Mouse (Mus musculus): ENCODE data around the gene Il6st.
A peak's percentile ranks its signal among the peaks of the same experiment; 100 is the strongest.

The Il6st gene

GRCm38 (mm10) chr13:112482525-112482924, 18.7 kb downstream of the Il6st start:
- no peak for ATAC-seq (ENCODE audit: low TSS enrichment)

GRCm38 (mm10) chr13:112483015-112483414, 19.1 kb downstream of the Il6st start:
- ATAC-seq (ENCODE audit: low TSS enrichment) = no peak

DNA sequence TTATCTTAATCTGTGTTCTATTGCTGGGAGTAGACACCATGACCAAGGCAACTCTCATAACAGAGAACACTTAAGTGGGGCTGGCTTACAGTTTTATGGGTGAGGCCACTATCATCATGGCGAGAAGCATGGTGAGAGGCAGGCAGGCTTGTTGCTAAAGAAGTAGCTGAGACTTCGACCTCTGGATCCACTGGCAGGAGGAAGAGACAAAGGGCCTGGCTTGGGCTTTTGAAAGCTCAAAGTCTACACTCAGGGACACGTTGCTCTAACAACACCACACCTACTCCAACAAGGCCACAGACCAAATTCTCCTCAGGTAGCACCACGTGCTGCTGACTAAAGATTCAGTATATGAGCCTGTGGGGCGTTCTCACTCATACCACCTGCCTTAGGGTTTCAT, 22.4 kb downstream of the Il6st start:
- no peak for ATAC-seq (ENCODE audit: low TSS enrichment)

DNA sequence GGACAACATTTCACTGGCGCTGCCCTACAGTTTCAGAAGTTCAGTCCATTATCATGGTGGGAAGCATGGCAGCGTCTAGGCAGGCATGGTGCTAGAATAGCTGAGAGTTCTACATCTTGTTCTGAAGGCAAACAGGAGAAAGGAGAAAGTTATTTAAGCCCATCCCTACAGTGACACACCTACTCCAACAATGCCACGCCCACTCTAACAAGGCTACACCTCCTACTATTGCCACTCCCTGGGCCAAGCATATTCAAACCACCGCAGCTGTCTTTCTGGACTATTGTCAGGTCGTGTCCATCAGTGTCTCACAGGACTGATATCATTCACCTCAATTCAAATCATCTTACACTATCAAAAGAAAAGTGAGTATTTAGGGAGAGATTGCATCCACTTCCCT, 22.8 kb downstream of the Il6st start:
- no peak for ATAC-seq (ENCODE audit: low TSS enrichment)

DNA sequence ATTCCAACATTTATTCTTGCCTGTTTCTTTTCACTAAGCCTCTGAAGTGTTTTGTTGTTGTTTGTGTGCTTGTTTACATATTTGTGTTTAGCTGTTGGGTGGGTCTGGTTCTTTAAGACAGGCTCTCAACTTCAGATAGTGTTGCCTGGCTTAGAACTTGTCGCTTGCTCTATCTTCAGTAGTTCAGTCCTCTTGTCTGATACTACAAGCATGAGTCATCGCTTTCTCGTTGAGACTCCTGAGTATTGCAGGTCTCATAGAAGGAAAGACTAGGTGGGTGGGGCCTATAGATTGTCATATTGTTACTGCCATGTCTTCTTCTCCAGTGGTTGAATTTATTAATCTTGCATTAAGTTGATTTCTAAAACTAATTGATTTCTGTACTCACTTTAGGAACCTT, 26.2 kb downstream of the Il6st start:
- no peak for ATAC-seq (ENCODE audit: low TSS enrichment)

GRCm38 (mm10) chr13:112491636-112492284, 27.9 kb downstream of the Il6st start:
- ATAC-seq (ENCODE audit: low TSS enrichment) = no peak

GRCm38 (mm10) chr13:112492285-112492678, 28.4 kb downstream of the Il6st start:
- no peak for ATAC-seq (ENCODE audit: low TSS enrichment)

- no peak for ATAC-seq (ENCODE audit: low TSS enrichment)
Observed at GRCm38 (mm10) chr13:112494590-112494989, 30.7 kb downstream of the Il6st start.

DNA sequence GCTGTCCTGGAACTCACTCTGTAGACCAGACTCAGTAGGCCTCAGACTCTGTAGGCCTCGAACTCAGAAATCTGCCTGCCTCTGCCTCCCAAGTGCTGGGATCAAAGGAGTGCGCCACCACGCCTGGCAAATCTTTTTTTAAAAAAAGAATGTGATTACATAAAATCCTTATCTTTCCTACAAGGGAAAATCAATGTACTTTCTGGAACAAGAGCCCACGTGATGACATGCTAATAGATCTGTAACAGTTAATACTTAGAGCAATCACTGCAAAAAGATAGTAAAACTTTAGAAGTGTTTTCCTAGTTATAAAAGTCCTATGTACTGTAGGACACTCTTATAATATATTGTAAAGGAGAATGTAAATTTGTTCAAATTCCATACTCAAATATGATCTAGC, 36.2 kb downstream of the Il6st start:
- ATAC-seq (ENCODE audit: low TSS enrichment) = no peak

GRCm38 (mm10) chr13:112500466-112500865, 36.6 kb downstream of the Il6st start:
- no peak for ATAC-seq (ENCODE audit: low TSS enrichment)

DNA sequence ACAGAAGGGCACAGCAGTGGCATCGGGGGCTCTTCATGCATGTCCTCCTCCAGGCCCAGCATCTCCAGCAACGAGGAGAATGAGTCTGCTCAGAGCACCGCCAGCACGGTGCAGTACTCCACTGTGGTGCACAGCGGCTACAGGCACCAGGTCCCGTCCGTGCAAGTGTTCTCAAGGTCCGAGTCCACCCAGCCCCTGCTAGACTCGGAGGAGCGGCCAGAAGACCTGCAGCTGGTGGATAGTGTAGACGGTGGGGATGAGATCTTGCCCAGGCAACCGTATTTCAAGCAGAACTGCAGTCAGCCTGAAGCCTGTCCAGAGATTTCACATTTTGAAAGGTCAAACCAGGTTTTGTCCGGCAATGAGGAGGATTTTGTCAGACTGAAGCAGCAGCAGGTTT, 40.0 kb downstream of the Il6st start:
- no peak for ATAC-seq (ENCODE audit: low TSS enrichment)

DNA sequence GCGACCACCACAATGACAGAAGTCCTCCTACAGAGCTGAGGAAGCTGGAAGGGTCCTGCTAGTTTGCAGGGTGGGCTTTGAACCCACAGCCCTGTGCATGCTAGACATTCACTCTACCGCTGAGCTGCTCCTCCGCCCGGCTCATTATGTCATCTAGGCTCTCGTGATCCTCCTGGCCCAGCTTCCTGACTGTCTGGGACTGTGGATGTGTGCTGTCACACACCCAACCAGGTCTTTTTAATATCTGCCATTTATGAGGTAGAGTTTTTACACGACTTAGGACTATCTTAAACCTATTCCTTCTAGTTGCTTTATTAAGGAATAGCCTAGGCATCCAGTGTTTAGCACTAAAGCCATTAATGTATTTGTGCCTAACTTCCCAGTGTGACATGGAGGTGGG, 41.6 kb downstream of the Il6st start:
- no peak for ATAC-seq (ENCODE audit: low TSS enrichment)

GRCm38 (mm10) chr13:112506766-112507165, 42.9 kb downstream of the Il6st start:
- peak; percentile 11; the same call in 1 of the 2 replicates for ATAC-seq (ENCODE audit: low TSS enrichment)

DNA sequence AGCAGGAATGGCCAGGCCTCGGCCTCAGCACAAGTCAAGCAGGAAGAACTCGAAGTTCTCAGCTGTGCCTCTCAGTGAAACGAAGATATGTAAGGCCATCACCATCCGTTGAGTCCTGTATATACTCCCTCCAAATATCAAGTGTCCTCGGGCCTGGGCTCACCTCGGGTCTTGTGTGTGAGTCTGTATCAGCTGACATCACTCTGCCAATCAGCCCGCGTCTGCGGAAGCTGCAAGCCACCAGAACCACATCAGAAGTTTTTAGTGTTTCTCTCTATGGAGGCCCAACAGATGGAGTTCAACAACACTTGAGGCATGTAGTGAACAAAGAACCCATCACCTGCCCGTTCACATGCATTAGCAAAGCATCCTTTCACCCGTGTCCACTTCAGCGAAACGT, 43.8 kb downstream of the Il6st start:
- no peak for ATAC-seq (ENCODE audit: low TSS enrichment)

DNA sequence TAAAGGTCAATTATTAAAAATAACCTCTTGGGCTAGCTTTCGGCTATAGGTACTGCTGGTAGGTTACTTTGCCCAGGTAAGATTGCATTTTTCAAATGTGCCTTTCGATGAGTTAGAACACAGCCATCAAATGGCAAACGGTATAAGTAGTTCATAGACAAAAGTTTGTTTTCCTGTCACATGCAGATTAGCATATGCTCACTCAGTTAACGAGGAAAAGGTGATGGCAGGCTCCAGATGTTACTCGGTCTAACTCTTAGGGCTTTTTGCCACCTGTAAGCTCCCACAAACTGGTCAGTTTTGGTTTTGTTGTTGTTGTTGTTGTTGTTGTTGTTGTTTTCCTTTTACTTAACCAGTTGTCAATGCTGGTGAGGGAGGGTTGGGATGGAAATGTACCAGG, 44.6 kb downstream of the Il6st start:
- no peak for ATAC-seq (ENCODE audit: low TSS enrichment)

DNA sequence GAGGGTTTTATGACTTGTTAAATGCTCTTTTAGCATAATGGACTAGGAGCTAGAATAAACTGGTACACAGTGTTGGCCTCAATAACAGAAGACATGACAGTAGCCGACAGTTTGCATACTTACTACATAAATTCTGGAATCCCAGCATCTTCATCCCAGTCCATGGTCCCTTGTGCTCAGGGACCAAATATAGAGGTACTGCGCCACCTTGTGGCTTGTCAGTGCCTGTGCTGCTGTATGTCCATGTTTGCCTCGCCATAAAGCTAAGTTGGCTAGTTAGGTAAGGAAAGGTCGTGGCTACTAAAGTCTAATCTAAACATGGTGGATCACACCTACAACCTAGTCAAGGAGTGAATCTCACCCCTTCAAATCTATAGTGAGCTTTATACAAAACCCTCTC, 45.6 kb downstream of the Il6st start:
- peak; percentile 89 for ATAC-seq (ENCODE audit: low TSS enrichment)

DNA sequence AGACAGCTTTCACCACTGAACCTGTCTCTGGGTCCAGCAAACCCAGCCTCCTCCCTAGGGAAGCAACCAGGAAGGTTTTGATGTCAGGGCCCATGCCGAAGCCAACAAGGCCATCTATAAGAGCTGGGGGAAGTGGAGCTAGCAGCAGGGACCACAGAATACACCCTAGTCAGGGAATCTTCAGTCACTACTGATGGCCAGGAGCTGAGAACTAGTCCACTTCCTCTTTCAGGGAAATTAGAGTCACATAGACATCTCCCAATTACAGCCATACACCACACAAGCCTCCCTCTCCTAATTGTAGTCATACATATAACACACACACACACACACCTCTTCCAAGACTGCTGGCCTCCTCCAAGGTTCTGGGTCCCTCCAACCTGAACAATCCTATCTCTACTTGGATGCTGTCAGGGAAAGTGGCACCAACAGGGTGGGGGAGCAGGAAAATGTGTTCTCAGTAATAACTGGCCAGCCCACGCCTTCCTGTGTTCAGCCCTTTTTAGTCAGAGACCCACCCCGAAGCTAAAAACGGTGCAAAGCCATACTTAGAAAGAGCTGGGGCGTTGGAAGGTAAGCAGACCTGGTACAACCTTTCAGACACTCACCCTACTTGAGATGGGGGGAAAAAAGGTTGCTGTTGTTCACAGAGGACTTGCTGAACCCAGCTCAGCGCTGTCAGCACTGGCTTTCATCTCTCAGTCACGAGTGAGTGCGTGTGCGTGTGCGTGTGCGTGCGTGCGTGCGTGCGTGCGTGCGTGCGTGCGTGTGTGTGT, 46.8 kb downstream of the Il6st start:
- no peak for ATAC-seq (ENCODE audit: low TSS enrichment)

DNA sequence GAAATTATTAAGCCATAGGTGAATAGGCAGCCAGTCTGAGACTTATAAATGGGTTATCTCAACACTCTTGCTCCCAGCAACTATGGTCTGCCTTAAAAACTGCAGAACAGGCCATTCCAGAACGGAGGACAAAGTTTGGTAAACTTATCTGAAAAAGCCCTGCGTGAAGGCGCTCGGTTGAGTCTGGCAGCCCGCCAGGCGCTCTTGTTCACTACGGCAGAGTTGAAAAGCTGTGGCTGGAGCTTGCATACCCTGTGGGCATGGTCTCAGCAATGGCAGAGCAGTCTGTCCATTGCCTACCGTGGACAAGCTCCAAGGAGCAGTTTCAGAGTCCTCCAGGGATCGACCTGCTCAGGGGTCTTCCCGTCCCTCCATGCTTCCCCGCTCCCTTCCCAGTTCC, 47.4 kb downstream of the Il6st start:
- ATAC-seq (ENCODE audit: low TSS enrichment) = no peak

DNA sequence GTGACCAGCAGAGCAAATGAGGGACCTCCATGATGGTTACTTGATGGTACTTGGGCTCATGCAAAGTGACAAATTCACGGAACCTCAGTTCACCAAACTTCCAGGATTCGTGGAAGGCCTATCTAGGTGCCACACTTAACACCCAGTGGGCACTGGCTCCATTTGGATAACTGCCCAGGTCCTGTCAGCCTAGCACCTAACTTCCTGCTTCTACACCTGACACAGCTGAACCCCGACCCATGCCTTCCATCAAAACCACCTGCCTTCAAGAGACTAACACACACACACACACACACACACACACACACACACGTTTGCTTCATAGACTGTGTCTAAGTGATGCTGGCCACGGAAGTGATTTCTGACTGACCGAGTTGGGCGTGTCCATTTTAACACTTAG, 47.9 kb downstream of the Il6st start:
- no peak for ATAC-seq (ENCODE audit: low TSS enrichment)

GRCm38 (mm10) chr13:112512824-112513223, 49.0 kb downstream of the Il6st start:
- ATAC-seq (ENCODE audit: low TSS enrichment) = no peak

GRCm38 (mm10) chr13:112514546-112514945, 50.7 kb downstream of the Il6st start:
- ATAC-seq (ENCODE audit: low TSS enrichment) = no peak

- ATAC-seq (ENCODE audit: low TSS enrichment) = no peak
Observed at GRCm38 (mm10) chr13:112522261-112522660, 58.4 kb downstream of the Il6st start.

DNA sequence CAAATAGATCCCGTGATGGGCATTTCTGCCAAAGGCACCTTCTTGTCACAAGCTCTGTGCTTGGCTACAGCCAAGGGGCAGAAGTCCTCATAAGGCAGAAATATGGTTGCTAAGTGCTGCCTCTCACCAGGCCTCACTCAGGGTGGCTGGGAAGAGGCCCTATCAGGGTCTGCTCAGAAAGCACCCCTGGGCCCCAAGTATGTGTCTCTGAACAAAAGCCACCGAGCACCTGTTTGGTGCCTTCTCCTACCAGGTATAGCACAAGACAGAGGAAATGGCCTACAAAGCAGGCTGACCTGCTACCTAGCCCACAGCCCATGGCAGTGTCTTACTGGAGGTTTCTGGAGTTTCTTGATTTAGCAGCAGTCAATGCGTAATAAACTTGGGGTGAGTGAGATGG, 59.0 kb downstream of the Il6st start:
- ATAC-seq (ENCODE audit: low TSS enrichment) = no peak

All from frontal cortex, adult (tissue).